Mouse (Mus musculus) thymus, postnatal 25 days (tissue): Measurements from ENCODE around the gene Gcg.

Experiments used
- DNase-seq: peaks from one replicate; pipeline ENCODE4 v3.0.0; 2022

The Gcg gene

DNA sequence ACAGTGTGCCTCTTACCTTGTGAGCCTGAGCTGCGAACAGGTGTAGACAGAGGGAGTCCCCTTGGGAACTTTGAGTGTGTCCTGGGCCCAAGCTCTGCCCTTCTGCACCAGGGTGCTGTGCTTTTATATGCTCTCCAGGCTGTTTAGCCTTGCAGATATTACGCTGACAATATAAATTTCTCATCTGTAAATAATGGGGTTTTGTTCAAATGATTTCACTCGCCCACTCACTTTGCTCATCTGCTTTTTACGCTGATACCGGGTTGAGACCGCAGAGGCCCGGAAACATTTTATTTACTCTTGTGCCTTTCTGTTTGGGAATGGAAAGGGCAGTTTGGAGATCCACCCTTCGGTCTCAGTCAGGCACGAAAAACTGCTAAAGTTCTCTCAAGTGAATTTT is at the start of gene Gcg:
Gene Gcg (minus strand): TSS at position 101 of the 400 bp plus-strand sequence.
- DNase-seq: no peak

DNA sequence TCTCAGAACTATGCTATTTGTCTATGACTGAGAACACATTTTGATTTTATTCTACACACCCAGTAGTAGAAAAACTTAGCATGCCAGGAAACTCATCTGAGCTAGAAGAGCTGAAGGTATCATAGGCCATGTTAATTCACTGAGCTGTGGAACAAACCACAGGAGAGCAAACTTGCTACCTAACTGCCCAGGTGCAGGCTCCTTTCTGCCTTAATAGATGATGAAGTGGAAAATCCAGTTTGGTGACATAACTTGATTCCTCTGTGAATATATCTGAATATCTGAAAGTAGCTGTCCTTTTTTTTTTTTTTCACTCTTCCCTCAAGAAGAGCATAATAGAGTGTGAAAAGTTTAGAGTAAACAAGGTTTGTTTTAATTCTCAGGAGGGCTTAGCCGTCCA is 47.6 kb upstream of the Gcg start:
- no peak for DNase-seq

DNA sequence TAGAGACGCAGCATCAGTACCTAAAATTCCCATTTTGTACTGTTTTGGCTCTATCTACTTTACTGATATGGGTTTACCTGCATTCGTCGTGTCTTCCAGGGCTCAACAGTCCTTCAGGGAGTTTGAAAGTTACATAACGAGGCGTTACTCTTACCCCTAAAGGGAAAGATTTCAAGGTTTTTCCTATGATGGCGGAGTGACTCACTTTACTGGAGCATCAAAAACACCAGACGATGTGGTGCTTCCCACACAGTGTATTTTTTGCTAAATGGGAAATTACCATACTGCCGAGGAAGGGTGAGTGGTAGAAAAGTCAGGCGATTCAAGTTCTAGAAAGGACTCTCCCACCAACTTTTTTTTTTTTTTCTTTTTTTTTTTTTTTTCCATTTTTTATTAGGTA is 42.9 kb upstream of the Gcg start:
- no peak for DNase-seq

DNA sequence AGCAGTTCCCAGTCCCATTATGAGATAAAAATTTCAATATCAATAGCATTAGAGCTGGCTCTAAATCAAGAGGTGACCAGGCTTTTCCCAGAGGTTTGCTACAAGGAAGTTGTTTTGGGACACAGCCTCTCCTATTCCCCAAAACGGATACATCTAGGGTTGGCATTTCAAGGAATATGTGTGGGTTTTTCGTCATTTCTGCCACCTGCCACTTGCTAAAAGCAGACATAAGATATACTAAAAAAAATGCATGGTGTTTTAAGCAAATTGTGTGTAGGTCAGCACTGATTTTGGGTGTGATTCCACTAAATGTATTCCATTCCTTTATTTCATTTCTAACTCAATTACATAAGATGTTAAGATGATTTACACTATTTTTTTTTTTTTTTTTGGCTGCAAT is 34.3 kb upstream of the Gcg start:
- no peak for DNase-seq

DNA sequence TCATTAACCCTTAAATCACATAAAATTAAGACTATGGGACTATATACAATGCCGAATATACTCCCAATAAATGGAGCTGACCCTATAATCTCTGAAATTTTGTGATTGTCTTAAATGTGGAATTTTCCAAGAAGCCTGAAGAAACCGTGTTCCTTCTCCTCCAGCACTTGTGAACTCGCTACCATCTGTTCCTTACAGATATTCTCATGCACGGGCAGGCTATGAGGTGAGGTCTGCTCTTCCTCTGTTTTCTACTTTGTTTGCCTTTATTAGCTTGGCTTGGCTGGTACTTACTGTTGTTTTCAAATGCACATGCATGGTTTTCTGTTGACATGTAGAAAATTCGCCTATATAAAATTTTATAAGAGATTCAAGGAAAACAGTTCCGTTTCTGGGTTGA is 31.0 kb upstream of the Gcg start:
- no peak for DNase-seq

DNA sequence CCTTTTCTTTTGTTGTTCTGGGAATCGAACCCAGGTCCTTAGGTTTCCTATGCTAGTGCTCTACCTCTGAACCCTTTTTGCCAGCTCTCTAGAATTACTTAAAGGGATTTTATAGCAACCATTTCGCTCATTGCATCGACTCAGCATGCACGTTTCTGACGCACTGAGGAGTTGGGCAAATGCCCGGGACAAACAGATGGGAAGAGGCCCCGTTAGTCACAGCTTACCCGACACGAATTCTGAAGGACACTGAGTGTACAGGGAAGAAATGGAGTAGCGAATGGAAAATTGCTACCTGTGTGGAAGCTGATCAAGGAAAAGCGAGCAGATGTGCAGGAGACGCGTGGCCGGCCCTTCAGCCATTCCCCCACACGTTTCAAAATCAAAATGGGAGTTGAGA is 30.0 kb upstream of the Gcg start:
- DNase-seq: no peak

DNA sequence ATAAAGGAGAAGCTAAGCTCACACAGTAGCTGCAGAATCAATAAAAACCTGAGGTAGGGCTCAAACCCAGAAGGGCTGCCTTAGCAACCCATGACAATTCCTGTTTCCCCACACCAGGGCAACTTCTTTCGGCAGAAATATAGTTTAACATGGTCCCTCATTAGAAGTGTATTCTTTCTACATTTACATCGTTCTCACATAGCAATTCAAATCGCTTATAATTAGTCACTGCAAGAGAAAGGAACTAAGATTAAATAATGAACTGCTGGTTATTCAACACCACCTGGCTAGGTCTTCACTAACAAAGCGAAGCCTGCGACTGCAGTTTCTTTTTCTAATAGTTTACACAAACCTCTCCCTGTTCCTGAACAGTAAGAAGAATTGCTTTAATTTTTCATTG is 23.7 kb upstream of the Gcg start:
- no peak for DNase-seq

DNA sequence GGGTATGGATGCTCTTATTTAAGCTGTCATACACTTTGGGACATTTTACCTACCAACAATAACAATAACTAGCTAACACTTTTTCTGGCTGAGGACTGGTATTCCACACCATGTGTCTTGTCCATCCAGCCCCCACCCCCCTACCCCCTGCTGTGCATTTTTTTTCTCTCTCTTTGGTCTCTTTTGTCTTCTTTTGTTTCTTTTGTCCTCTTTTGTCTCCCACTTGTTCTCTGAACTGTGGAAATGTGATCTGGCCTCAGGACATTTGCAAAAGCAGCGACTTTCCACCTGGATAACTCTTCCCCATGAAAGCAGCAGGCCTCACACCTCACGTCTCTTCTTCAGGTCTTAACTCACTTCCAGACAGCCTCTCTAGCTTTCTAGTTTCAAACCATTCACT is 23.0 kb upstream of the Gcg start:
- DNase-seq: no peak

DNA sequence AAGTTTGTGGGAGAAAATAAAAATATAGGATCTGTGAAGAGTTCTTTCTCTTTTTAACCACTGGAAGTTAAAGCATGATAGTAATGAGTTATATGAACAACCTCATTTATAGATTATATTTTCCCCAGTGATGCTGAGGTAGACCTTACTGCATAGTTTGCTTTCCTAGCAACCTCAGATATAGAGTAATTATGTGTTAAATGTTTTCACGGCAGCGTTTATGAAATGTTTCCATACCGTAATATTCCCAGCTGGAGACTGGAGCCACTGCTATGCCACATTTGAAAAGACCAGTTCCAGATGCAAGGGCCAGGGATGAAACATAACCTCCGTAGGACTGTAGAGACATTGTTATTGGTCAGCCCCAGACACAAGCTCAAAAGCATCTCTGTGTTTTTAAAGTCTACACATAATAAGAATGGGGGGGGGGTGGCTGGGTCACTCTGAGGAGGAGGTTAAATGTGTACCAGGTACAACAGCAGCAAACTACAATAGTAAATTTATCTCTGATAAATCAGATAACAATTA is 20.9 kb upstream of the Gcg start:
- no peak for DNase-seq

DNA sequence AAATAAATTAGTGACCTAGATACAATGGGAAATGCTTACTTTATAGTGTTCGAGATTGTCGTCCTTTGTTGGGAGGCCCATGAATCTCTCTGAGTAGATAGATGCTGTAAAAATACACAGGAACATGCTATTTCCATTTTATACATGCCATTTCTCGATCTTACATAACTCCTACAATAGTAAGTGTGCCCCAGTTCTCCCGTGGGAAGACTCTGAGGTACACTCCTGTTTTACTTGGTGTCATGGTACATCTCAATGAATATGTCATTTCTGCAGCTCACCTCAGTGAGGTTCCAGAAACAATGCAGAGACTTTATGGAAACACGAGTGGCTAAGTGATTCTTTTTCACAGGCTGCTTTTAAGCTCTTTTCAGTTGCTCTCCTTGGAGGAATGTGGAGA is 19.9 kb upstream of the Gcg start:
- no peak for DNase-seq

DNA sequence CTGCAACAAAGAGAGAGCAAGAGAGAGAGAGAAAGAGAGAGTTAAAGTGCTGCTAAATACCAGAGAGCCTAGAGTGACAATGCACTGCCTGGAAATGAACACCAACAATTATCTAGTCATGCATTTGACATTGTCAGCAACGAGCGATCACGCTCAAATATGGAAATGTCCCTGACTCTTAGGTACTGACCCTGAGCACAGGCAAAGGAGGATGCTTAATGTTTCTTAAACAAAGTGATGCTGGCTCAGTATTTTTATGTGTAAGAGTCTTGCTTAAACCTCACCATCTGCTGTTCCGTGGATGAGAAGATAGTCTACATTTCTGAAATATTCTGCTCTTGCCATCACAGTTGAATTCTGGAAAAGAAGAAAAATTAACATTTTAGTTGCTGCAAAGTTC is 19.1 kb upstream of the Gcg start:
- no peak for DNase-seq

DNA sequence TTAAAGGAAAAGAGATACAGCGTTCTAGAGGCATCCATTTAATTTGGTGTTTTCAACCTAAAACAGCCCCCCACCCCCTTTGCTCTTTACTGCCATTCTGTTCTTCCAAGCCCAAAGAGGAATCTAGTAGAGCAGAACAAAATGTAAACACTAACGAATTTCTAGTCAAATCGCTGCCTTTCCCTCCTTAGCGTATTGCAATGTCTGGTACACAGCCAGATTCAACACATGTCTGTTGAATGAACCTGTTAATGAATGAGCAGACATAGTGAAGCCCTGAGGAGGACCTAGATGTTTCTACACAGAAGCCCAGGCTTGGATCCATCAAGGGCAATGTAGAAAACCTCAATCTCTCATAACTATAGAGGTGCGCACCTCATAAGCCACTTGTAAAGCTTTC is 15.4 kb upstream of the Gcg start:
- DNase-seq: no peak

DNA sequence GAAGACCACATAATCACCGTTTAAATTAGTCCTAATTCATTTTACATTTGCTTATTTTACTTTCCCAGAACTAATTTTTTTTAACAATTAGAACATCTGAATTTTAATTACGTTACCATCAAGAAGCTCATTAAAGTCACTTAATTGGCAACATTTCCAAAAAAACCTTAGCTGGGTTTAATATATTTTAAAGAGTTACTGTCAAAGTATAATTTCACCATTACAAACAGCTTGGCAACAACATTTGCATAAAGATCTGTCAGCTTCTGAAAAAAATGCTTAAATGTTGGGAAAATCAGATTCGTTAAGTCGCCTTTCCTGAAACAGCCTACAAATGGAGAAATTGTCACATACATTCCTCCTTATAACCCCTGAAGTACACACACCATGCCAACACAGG is 14.6 kb upstream of the Gcg start:
- no peak for DNase-seq

DNA sequence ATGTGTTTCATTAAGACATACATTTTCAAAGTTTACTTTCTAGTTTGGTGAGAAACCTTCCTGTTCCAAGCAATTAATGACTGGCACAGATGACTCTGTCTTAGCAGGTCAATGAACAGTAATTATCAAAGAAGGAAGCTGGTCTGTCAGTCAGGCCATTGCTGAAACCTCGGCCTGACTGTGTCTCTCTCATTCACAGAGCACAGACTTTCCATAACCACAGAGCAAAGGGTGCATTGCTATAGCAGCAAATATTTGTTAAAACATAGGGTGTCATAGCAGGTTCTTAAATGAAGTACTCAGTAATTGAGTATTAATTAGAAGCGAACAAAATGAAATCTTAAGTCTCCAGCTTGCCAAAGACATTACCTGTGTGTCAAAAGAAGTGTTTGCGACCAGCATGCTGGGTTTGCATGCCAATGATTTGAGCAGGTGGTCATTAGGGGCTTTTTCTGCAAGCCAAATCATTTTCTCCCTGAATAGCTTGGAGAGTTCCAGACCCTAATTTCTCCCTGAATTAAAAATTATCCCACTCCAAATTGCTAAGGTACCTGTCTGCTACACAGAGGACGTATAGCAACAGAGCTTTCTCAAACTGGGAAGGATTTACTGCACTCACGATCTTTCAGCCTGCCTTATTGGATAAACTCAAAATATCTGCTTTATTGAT is 14.0 kb upstream of the Gcg start:
- DNase-seq: no peak

DNA sequence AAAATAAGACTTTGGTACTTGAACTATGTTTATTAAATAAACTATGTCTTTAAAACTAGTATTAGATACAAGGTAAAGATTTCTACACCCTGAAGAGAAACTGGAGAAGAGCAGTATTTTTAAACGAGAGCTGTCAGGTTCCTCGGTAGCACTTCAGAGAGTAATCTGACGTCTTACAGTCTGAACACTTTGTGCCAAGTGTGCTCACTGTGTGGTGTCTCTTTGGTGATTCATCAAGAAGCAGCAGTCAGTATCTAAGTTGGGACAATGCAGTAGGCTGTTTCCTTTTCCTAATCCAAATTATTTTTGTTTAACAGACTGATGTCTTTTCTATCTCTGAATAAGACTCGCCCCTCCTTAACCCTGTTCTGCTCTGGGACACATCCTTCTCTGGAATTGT is 12.0 kb upstream of the Gcg start:
- DNase-seq: no peak

DNA sequence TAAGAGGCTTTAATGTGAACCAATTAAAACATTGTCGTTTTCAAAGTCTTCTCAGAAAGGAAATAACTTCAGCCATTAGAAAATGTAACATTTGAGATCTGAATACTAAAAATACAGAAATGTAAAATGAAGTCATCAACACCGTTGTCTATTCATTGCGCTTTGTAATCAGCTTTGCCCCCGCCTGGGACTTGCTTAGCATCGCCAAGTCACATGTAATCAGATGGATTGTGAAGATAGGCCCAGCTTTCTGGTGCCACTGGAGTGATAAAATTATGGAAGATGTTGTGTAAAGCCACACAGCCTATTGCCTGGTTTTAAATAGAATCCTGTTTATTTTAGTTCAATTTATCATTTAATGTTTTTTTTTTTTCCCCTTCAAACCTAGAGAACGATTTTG is 6.4 kb upstream of the Gcg start:
- no peak for DNase-seq

DNA sequence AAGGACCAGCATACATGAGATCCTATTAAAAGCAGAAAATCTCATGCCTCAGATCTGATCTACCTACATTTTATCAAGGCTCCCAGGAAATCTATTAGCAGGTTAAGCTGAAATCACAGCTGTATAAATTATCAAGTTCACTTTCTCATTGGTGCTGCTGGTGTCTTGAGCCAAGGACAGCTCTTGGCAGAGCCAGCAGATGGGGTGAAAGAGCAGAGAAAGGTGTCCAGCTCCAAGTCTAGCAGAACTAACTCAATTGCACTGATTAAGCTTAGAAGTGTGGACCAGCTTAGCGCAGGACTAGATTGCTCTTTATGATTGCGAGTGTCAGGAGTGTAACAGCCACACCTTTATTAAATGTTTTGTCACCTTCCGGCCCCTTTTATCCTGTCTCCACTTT is 1.5 kb upstream of the Gcg start:
- DNase-seq: no peak

DNA sequence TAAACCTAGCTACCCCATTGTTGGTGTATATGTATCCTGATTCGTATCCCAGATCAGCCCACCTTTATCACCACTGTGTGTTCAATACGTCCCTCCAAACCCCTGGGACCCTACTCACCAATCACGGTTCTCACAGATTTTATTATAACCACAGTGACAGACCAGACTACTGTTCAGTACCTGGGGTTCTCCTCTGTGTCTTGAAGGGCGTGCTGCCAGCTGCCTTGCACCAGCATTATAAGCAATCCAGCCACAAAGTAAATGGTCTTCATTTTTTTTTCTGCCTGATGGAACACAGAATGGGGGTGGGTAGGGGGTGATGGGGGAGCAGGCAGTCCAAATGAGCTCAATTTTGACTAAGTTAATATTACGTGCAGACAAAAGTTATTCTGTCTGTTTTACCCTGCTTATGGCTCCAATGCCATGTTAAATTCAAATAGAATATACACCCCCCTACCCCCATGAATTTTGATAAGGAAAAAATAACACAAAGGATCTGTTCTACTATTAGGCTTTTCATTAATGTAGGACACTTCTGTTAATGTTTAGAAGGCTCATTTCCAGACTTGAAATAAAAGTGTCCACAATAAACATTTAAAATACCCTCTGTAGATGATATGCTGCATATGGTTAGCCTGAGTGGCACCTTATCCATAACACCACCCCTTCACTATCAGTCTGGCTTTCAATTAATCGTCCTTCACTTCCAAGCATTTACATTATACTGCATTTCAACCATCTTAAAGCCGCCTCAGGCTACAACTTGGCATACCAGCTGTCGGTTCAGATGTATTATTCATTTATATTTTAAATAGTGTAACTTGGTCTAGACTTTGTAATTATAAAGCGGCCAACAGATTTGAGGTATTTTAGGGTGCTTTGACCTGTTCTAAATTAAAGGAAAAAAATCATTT is 2.9 kb downstream of the Gcg start:
- DNase-seq: no peak

DNA sequence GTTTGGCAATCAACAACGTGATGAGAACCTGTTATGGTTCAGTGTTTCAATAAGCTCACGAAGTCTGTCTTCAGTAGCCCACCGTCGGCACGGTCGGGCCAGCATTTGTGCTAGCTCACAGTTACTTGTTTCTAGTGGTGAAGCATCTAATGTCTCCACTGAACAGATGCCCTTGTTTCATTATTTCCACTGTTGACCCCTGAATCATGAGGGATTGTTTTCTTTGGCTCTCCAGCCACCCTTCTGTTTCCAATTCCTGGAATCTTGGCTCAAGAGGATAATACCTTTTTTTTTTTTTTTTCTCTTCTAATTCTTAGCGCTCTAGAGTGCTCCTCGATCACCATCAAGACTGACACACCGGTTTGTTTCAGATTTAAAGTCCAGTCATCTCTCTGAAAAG is 13.9 kb downstream of the Gcg start:
- no peak for DNase-seq

DNA sequence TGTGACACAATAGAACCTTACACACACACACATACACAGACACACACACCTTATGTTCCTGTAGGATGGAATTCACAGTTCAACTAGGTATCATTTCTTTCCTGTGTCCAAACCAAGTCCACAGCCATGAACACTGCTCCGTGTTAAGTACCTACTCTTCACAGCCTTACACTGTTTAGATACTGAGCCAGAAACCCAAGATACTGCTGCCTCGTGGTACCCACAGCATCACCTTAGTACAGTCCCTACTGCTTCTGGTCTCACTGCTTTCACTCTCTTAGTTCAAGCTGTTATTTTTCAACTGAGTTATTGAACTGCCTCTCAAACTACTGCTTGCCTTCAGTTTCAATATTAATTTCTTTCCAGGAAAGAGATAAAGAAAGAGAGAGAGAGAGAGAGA is 20.2 kb downstream of the Gcg start:
- DNase-seq: no peak

DNA sequence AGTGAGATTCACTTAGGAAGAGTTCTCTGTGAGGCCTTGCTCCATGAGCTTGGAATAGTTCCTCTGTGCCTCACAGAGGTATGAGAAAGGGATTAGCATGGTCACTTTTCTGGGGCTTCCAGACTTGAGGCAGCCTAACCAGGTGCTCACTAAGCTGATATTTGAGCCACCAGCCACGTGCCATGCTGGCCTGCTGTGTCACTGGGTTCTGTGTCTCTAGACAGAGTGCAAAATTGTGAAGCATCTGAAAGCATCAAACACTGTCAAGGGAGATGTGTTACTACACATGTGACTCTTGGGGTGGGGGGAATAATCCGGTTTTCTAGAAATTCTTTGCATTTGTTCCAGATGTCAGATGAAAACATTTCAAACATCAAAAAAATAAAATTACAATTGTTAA is 21.3 kb downstream of the Gcg start:
- DNase-seq: no peak

DNA sequence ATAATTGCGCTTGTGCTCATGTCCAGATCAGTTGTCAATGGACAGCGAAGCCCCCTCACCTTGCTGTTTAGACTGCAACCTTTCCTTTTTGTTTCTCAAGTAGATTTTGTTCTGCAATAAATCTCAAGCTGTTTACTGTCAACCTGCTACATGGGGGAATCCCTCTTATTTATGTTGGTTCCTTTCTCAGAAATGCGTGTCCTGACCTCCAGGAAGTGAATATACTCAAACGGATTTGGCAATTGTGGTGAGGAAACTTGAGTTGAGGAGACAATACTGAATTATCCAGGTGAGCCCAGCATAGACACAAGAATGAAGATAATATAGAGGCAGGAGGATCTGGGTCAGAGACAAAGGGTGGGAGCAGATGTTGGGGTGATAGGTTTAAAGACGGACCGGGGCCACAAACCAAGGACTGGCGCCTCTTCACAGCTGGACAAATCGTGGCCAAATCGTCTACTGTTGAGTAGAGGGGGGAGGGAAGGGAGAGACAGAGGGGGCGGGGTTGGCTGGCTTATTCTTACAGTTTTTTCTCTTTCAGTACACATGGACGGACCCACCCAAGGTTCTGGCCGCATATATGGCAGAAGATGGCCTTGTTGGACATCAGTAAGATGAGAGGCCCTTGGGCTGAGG is 22.5 kb downstream of the Gcg start:
- no peak for DNase-seq

DNA sequence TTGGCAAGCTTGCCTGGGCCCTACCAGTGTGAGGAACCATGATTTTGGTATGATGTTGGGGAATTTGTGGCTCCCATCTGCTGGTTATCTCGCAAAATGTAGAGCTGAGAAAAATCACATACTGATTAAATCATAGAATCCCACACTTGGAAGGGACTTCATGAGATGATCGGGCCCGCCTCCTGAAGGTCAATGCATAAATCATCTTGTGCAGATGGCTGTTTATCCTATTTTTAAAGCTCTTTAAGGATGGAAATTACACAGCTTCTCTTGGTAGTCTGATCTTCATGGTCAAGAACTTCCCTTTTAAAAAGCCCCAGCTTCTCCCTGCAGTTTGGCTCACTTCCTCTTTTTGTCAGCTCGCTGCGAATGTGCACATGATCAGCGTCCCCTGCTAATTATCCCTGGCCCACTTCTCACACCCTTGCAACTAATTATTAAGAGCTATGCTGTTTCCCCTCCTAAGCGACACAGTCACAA is 23.2 kb downstream of the Gcg start:
- DNase-seq: no peak
